Mouse (Mus musculus) ovary, postnatal 36 days (tissue): ENCODE results near the gene Chrm4.
A peak's percentile ranks its signal among the peaks of the same experiment; 100 is the strongest.

Experiments
- DNase-seq: peaks from one replicate; pipeline ENCODE4 v3.0.0; 2022; ENCODE audit warnings: low spot score, mixed read lengths

Chrm4 gene

DNA sequence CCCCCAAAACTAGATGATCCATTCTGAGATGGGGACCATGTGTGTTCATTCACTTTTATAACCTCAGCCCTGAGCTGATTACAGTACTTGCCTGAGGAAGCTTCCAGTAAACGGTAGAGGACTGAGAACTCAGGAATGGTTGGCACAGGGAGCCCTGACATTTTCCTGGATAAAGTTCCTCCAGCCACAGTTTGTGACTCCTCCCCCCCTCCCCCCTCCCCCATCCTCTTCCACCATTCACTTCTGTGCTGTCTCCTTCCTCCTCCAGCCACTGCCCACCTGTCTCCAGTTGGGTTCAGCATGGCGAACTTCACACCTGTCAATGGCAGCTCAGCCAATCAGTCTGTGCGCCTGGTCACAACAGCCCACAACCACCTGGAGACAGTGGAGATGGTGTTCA lies at the start of gene Chrm4:
Chrm4 (plus strand) TSS at position 301 of the 400 bp plus-strand sequence.
- DNase-seq: no peak

DNA sequence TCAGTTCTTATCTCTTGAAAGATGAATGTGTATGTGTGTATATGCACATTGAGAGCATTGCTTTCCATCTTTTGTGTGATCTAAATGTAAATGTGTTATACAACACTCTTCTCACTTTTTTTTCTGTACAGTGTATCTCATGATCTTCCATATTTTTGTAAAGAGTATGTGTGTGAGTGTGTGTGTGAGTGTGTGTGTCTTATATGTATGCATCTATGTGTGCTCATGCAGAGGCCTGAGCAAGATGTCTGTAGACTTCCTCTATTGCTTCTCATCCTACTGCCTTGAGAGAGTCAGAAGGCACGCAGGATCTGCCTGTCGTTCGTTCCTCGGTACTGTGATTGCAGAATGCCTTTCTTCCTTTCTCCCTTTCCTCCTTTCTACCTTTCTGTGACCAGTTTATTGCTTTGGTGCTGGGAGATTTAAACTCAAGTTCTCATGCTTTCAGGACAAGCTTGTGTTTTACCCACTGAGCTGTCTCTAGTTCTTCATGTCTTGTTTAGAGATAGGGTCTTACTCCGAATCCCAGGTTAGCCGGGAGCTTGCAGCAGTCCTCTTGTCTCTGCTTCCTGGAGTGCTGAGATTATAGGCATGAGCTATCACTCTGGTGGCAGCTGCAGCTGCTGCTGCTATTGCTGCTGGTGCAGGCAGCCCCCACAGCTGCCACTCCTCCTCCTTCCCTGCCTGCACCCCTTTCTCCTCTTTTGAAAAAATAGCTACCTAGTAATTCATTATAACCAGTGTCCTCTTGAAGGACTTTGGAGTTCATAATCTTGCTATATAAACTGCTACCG lies 48.5 kb upstream of the Chrm4 start:
- no peak for DNase-seq

DNA sequence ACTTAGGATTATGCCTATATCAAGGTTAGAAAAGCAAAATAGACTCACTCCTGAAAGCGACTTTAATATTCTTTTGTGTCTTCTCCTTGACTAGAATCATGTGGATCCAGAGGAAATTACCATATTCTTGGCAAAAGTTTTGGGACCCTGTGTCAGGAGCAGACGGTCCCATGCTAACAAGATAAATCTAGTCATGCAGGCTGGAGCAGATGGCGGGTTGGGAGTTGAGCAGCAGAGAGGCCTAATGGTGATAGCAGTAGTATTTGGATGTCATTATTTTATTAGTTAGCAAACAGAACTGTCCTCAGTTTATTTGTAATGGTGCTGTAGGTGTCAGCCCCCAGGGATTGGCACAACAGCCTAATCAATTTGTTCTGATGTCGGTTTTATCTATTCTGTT lies 43.1 kb upstream of the Chrm4 start:
- DNase-seq: no peak

DNA sequence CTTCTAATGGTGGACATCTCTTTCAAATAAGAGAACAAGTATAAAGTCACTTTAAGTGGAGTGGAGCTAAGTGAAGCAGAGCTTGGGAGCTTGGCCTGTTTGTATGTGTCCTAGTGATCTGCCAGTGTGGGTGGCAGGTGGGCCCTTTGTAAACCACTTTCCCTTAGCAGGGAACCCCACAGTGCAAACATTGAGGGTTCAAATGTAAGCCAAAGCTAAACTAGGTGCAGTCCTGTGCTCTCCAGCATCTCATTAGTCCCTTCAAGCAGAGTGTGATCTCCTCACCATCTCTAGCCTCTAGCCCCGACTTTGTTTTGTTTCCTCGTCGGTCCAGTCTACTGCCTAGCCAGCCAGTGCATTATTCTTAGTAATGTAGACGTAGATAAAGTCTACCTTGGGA lies 42.4 kb upstream of the Chrm4 start:
- no peak for DNase-seq

DNA sequence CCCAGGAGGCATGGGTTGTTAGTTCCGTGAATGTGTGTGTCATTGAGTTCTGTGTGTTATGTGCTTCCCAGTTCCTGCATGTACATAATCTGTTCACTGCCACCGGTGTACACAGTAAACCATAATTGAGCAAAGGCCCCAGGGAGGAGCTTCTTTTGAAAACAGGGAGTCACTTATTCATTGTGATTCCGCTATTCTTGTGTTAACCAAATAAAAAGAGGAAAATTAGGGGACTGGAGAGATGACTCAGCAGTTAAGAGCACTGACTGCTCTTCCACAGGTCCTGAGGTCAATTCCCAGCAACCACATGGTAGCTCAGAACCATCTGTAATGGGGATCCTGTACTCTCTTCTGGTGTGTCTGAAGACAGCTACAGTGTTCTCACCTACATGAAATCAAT lies 32.3 kb upstream of the Chrm4 start:
- no peak for DNase-seq

DNA sequence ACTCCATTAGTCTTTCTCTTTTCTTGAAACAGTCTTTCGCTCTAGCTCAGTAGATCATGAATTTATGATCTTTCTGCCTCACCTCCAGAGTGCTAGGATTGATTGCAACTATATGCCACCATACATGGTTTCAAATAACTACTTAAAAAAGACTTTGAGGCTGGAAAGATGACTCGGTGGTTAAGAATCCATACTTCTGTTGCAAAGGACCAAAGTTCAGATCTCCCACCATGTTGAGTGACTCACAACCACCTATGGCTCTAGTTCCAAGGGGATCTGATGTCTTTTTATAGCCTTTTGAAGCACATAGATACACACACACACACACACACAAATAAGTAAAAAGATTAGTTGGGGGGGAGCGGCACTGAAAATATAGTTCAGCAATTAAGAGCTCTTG lies 31.6 kb upstream of the Chrm4 start:
- DNase-seq: no peak

DNA sequence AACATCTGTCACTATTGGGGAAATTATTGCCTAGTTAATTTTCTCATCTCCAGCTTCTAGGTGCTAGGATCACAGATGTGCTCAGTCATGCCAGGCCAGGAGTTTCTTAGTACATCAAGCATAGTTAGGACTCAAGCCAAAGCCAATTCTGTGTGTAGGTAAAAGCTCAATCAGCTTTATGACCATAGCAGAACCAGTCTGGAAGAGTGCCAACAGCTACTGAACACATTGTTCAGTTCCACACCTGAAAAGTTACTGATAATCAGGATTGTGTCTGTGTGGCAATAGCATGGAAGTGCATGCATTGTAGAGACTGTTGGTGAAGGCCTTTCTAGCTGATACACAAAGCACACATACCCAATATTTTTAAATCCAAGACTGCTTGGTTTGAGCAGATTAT lies 29.1 kb upstream of the Chrm4 start:
- no peak for DNase-seq

DNA sequence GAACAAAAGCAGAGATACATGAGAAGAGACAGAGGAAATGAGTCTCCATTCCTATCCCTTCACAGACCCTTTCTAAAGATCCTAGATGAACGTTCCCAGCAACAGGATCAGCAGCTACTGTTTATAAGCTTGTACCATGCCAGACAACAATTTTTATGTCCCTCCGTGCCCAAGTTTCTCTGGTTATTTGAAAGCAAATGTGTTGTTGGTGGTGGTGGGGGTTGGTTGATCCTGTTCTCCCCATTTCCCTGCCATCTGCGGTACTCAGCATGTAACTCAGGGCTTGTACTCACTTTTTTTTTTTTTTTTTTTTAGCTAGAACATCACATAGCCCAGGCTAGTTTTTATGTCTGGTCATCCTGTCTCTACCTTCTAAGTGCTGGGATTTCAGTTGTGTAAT lies 27.9 kb upstream of the Chrm4 start:
- no peak for DNase-seq

DNA sequence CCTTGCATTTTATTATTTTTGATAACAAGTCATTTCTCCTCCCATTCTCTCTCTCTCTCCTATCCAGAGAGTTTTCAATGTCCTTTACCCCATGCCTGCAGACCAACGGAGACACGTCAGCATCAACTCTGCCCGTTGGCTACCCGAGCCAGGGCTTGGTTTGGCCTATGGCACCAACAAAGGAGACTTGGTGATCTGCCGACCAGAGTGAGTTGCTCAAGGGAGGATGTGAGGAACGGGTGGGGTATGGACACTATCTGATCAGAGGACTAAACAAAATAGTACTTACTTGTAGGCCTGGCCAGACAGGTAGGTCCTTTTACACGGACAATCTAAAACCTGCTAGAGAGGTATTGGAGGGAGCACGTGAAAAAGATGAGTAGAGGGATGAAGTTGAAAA lies 26.6 kb upstream of the Chrm4 start:
- DNase-seq: no peak

DNA sequence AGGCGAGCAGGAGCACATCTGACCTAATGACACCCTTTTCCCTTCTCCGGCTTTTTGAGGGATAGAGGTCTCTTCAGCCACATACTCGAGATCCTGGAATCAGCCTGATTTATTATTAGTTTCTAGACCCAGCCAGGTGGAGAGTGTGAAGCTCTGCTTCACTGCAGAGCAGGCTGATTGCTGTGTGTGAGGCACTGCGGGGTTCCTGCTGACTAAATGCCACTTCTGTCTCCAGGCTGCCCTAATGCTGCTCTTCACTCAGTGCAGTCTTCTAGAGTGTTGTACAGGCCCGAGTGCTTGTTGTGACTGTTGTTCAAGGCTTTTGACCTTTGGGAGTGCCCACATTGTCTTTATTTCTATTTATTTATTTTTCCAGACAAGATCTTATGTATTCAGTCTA lies 24.7 kb upstream of the Chrm4 start:
- no peak for DNase-seq

DNA sequence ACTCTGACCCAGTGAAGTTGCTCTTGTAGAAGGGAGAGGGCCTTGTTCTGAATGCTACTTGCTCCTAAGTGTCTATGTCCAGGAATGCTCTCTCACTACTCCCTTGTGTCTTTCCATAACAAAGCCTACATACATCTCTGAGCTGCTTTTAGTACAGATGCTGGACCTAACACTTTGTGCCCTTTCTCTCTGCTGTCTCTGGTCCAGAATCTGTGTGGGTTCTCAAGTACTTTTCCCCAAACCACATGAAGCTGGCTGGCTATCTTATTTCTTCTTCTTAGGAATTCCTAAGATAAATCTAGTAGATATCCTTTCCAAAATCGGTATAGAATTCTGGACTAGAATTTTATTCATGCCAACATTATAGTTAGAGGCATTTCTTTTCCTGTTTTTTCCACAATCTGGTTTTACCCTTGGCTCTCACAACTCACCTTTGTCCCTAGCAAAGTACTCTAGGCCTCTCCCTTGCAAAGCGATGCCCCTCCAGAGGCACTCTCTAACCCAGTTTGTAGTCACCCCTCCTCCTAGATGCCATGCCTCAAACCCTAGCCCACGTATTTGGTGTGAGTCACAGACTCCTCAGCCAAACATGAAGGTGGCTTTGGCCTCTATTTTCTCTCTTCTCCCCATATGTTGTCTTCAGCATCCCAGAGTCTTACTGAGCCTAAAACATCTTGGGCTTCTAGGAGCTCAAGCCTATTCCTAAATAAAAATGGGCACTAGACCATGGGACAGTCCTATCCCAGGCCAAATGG lies 23.7 kb upstream of the Chrm4 start:
- DNase-seq: no peak

DNA sequence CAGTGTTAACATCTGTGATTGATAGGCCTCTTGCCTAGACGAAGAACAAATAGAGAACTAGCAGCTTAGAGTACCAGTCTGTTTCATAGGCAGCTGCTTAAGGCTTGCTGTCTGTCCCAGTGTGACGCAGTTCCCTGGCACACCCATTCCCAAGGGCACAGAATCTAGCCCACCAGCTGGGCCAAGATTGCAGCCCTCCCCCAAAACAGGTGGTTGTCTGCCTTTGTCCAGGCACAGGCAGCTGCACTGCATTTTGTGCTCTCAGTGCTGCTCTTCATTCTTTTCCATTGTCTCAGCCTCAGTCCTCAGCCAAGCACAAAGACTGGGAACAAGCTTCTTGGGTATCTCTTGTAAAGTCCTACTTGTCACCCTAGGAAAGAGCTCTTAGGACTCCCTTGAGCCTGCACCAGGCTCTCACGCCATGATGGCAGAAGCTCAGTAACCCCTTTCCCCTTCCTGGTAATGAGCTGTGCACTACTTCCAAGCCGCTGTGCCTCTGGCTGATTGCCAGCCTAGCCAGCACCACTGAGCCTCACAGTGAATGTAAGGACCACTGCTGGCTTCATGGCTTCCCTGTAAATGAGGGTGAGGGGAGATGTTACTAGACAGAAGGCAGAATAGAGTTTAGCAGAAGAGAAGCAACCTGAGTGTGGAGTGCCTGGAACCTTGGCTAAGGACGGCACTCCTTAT lies 22.3 kb upstream of the Chrm4 start:
- DNase-seq: no peak

DNA sequence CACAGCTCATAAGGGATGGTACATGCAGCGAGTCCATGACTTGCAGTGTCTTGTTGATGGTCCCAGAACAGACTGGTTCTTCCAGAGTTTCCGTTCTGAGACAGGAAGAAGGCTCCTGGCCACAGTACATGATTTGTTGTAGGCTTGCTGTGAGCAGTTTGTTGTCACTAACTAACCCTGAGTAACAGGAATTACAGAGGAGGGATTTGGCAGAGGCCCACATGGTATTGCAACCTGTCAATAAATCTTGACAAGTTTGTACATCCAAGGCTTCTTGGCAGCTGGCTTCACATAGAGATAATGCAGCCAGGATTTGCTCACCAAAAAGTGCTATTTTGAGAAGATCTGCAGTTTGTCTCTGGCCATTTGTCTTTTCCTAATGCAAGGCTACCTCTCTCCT lies 20.9 kb upstream of the Chrm4 start:
- DNase-seq: no peak

DNA sequence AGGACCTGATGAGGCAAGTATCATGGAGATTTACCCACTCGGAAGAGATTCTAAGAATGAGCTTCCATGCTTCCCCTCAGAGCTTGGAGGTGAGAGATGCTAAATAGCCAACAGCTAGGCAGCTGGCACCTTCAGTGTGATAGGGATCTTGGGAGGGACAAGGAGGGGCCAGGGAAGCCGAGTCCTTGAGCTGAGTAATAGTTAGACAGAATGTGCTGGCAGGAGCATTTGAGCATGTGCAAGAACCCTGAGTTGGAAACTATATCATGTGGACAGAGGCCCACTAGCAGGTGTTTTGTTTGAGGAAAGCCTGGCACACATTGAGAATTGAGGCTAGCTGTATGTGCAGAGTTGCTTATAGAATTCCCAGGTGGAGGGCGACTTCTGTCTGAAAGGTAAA lies 14.4 kb upstream of the Chrm4 start:
- DNase-seq: no peak

DNA sequence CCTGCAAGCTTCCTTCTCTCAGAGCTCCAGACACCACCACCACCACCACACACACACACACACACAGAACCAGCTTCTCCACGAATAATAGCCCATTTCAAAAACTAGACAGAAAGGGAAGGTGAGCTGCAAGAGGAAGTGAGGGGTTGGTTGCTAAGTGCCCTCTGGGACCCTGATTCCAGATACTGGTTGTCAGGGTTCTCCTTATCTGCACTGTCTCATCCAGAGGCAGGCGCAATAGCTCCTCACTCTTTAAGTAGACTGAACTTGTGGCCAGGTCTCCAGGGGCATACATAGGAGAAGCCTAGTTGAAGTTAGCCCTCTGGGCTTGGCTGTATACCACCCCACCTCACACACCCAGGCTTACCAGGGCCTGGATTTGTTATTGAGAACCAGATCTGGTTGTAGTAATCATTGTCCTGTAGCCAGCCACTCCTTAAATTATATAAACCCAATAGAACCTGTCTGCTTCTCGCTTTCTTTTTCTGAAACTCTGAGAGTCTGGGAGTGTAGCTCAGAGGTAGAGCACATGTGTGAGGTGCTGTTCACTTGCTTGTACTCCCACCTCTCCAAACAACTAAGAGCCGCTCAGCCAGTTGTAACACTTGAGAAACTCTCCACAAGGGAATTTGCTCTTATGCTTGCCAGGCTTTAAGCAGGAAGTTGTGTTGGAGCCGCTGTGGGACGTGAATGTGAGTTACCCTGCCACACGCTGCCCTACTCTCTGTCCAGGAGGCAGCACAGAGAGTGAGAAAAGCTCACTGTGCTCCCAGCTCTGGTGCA lies 13.5 kb upstream of the Chrm4 start:
- DNase-seq: no peak

DNA sequence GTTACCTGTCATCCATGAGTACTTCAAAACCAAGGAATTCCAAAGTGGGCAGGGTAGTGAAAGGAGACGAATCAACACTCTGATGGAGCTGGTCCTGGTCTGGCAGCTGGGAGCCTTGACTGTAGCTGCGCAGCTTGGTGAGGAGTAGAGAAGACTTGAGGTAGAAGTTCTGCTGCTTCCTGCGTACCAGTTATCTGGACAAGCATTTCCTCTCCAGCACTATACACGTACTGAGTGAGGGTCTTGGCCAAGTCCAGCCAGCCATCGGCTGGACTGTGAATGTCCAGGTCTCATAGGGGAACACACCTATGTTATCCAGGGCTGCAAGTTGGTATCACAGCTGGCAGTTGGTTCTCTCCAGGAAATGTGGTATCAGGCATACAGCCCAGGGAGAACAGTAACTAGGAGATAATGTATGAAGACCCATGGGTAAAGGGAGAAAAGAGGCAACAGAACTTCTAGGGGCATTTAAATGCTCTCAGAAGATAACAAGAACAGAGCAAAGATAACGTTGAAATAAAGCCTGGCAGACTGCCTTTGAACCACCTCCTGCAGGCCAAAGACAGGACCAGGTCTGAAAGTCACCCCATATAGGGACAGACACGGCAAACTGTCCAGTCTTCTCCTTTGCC lies 10.6 kb upstream of the Chrm4 start:
- no peak for DNase-seq

DNA sequence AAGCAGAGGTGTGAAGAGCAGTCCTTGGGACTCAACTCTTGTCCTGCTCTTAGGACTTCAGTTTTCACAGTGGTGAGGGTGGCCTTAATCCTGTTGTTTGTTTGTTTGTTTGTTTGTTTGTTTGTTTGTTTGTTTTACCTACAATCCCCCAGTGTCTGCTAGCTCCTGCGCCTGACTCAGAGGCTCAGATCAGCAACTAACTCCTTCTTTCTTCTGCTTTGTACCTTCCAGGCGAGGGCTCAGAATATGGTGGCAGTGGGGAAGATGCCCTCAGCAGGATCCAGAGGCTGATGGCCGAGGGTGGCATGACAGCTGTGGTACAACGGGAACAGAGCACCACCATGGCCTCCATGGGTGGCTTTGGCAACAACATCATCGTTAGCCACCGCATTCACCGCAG lies 10.0 kb upstream of the Chrm4 start:
- DNase-seq: no peak

DNA sequence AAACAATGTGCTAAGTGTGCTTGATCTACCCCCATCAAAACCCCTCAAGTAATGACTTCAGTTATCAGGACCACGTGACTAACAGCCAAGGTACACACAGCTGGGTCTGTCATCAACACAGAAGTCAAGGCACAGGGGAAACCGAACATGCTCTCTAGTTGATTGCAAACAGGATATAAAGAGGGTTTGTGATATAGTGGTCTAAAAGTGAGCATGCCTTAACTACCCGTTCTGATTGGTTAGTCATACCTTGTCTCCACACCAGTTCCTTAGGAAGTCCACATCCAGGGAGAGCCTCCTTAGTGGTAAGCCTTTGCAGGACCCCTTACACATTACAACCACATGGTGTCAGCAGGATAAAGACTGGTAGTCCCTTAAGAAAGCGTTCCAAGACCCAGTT lies 6.9 kb upstream of the Chrm4 start:
- DNase-seq: no peak

DNA sequence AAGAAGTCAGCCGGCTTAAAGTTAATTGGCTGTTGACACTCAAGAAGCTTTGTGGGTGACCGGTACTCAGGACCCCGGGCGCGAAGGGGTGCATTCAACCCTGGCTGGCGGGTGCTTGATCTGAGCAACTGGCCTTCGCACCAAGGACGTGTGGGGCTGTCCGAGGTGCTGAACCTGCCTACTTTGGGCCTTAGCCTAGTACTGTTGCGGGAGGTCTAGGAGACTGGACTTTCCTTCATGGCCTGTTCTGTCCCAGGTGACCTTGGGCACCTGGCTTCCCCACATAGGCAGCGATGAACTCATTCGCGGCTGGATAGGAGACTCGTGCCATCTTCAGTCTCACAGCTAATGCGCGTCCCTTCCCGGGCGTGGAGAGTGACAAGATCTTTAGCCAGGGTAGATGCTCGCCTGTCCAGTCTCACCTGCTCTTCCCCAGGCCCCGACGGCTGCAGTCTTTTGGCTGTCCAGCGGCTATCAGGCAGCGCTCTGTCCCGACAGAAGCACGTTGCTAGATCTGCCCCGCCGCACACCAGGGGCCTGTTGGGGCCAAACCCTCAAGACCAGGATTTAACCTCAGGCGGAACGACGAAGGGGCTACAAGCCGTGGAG lies 5.8 kb upstream of the Chrm4 start:
- DNase-seq: peak; percentile 83

DNA sequence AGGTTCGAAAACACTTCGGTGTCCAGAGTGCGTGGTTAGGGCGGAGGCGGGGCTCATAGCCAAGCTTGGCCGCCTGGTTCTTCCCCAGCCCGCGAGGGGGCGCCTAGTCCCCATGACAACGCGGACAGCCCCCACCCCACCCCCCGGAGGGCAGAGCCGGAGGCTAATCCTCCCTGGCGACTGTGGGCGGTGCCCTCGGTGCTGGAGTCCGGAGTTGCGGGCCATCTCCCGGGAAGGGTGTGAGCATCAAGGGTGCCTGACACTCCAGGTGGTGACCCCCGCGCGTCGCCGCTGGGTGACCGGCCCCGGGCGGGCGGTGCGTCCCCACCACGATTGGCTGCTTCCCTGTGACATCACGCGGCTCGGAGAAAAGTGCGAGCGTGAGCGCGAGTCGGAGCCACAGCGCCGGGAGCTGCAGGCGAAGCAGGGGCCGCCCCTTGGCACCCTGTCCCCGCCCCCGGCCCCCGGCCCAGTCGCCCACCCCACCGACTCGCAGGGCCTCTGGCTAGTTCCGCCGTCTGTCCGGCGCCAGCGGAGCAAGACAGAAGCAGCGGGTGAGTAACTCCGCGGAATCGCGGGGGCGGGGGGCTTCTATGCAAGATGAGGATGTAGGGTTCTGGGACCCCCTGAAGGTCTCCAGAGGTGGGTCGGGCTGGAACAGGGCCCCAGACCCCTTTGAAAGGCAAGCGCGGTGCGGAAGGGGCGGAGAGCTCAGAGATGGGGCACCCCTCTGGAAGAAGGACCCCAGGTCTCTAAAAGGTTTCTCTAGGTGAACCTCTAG lies 5.1 kb upstream of the Chrm4 start:
- peak; percentile 68 for DNase-seq
